Mouse (Mus musculus): Measurements from ENCODE around the gene Dusp3.

- TF ChIP-seq POLR2A (IDR thresholded peaks at IDR 0.05; ENCODE audit: extremely low read depth, insufficient read depth, low read length), result no peak
- TF ChIP-seq CTCF (IDR thresholded peaks at IDR 0.05; ENCODE audit: low read depth, low read length), result no peak
Observed at GRCm38 (mm10) chr11:102021196-102021595, 34.4 kb upstream of the Dusp3 start.

All from liver, adult 2 months (tissue).